Mouse (Mus musculus) left cerebral cortex, postnatal 14 days (tissue): ENCODE measurements around the gene Usp25. TPM values are rescaled to one million over a fixed set of nuclear protein-coding genes. Genes with fewer than 3 reads are reported as not detected.

Experiments
- DNase-seq, 2 experiments: peaks; one replicate each; pipeline ENCODE4 v3.0.0; 2021 to 2022; ENCODE audit warnings: low spot score in 2 of 2, mixed read lengths in 1 of 2
- intact Hi-C: fragments of 180-260 bp; cut with DNase I; formaldehyde crosslinking; loops from one replicate; pipeline ENCODE4 v1.15.1; 2025
- long read RNA-seq, 2 experiments: library from polyadenylated mRNA; stranded (forward); transcript quantifications; one replicate each; pipeline ENCODE4 v2.0.0; 2021
- total RNA-seq, 2 experiments: library from RNA; stranded (reverse); gene quantifications; 2 replicates each; pipeline ENCODE4 v1.2.3; 2021

The Usp25 gene
- total RNA-seq, result 10 to 100 TPM; 24.4 to 34.1 TPM
- long read RNA-seq, experiment 1, full-length matches to known transcripts, result 14 of 25 reads
- long read RNA-seq, experiment 1, partial matches to known transcripts, result 9 of 25 reads
- long read RNA-seq, experiment 1, other reads (novel, unspliced or antisense), result 2 of 25 reads
- long read RNA-seq, experiment 2, full-length matches to known transcripts, result 8 of 26 reads
- long read RNA-seq, experiment 2, partial matches to known transcripts, result 11 of 26 reads
- long read RNA-seq, experiment 2, other reads (novel, unspliced or antisense), result 7 of 26 reads

DNA sequence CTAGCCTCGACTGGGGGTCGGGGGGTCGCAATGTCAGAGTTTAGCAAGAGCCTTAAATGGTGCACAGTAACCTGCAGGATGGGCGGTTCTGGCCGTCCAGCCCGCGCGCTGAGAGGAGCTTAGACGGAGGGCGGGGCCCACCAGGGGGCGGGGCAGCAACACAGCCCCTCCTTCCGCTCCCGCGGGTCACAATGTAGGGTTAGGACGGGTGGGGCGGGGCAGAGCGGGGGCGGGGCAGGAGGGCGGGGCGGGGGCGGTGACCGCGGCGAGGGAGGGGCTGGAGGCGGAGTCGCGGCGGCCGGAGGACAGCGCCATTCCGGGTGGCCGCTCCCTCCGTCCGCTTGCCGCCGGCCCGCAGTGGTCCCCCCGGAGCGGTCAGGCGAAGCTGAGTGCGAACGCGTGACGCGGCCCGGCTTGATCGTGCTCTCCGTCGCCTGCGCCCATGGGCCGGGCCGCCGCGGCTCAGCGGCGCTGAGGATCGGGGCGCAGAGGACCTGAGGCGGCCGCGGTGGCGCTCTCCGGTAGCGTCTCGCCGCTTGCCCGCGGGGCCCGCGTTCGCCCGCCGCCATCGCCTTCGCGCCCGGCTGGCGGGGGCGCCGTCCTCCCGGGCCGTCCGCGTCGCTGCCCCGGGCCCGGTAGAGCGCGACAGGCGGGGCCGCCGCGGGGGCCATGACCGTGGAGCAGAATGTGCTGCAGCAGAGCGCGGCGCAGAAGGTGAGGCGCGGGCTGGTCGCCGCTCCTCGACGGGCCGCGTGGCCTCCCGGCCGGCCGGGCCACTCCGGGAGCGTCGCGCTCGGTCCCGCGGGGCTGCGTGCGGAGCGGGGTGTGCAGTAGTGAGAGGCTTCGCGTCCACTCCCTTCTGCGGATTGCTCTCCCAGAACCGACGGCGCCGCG lies at the start of gene Usp25:
TSS of gene Usp25 (plus strand) at position 280 of the 894 bp plus-strand sequence.
- intact Hi-C loops, result loop anchor here (5.0 to 10.0 kb wide), 2 partner anchors 61 to 109 kb away; no protein-coding TSS in a partner anchor
- DNase-seq, result peak; percentile 61 to 78

DNA sequence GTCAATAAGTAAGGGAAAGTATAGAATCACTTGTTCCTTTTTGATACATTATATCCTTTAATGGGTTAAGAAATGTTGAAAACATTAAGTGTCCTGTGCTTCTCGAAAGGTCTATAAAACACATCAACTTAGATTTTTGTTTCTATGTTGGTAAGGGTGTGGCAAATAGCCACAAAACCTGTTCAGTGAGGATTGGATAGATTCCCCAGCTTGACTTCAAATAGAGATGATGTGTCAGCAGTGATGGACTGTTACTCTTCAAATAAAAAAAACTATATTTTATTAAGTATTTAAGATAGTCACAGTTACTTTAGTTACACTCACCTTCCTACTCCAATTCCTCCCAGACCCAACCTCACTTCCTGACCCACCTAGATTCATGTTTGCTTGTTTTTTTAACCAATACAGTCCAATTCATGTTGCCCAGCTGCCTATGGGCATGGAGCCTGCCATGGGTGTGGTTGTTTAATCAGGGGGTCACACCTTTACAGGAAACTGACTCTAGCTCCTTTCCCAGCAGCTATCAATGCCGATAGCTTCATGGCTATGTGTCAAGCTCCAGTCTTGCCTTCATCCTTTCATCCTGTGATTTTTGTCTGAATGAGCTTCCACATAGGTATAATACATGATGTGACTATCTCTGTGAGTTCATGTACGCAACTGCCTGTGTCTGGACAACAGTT lies 45.8 kb upstream of the Usp25 start:
- DNase-seq, result no peak
- intact Hi-C loops, result no loop called here

DNA sequence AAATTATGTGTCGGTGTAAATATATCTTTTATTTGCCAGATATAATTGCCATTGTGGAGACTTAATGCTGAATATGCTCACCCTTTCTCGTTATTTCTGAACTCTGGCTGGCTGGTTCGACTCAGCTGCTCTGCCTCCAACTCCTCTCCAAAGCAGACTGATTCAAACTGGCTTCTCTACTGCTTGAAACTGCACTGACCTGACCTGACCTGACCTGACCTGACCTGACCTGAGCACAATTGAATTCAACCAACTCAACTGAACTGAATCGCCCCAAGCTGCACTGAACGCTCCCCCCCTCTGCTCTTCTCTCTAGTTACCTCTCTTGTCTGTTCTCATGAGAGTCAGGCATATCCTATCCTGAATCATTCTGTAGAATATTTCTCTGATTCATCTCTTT lies 42.3 kb upstream of the Usp25 start:
- intact Hi-C loops, result no loop called here
- no peak for DNase-seq

DNA sequence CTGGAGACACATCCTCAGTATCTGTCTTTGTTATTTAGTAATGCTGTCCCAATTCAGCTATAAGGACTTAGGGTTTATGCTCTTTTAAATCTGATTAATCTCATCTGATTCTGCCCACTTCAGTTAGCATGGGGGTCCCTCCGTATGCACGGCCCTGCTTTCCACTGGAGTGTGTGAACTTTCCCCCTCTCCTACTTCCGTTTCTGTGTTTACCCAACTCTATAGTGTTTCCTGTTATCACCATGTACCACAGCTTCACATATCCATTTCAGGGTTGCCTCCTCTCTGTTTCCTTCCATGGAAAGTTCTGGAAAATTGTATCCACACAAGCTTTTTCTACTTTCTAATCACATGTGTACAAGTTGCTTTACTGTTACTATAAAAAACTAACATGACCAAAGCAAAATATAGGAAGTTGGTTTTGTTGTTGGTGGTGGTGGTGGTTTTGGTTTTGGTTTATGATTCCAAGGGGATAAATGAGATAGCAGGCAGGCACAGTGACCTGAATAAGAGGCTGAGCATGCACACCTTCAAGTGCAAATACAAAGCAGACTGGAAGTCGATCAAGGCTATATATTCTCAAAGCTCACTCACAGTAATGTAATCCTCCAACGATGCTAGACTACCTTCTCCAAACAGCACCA lies 36.6 kb upstream of the Usp25 start:
- no peak for DNase-seq
- intact Hi-C loops, result no loop called here

DNA sequence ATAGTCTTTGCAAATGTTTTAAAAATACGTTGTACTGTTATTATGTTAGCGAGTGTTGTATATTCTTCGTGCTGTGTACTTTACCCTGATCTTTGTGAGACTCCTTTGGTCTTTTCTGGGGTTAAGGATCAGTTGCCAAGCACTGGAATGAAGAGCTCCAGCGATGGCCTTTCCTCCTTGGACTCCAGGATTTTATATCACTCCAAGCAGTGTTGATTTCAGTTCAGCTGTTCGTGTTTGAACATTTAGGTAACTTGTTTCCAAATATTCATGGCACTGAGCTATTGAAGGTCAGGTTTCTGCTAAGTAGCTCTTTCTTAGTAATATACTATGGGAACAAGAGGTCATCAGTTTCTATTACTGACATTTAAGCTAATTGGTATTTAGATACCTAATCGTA lies 29.8 kb upstream of the Usp25 start:
- intact Hi-C loops, result no loop called here
- no peak for DNase-seq

DNA sequence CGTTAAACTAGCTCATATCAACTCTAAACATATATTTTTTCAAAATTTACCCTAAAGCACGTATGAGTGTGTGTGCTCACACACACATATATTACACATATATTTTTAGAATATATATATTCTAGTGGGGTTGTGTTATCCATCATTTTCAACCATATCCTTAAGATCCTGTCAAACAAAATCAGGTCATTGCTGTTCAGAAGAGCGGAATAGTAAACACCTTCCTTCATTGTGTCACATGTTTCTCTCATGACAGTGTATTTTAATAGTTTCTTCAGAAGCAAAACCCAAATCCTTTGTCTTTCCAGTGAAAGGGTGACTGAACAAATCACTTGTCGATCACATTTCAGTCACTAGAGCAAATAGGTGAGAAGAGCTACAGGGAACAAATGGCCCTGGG lies 25.8 kb upstream of the Usp25 start:
- DNase-seq, result no peak
- intact Hi-C loops, result no loop called here

DNA sequence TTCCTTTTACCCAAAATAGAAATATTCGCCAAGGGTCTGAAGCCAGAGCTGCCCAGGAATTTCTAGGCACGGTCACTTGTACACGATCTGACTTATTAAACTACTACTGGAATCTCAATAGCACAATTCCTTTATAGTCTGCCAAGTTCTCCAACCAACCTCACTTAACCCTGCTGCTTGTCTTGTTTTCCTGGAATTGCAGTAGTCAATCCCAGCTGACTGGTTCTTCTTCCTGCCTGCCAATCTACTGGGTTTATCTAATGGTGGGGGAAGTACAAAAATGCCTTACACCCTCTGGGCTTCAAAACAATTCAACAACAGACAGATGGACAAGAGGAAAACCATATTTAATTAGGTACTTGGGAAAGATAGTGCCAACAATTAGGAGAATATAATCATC lies 9.6 kb upstream of the Usp25 start:
- intact Hi-C loops, result no loop called here
- DNase-seq, result no peak

GRCm38 (mm10) chr16:77009173-77009572 lies 4.3 kb upstream of the Usp25 start:
- DNase-seq, result no peak
- intact Hi-C loops, result no loop called here

DNA sequence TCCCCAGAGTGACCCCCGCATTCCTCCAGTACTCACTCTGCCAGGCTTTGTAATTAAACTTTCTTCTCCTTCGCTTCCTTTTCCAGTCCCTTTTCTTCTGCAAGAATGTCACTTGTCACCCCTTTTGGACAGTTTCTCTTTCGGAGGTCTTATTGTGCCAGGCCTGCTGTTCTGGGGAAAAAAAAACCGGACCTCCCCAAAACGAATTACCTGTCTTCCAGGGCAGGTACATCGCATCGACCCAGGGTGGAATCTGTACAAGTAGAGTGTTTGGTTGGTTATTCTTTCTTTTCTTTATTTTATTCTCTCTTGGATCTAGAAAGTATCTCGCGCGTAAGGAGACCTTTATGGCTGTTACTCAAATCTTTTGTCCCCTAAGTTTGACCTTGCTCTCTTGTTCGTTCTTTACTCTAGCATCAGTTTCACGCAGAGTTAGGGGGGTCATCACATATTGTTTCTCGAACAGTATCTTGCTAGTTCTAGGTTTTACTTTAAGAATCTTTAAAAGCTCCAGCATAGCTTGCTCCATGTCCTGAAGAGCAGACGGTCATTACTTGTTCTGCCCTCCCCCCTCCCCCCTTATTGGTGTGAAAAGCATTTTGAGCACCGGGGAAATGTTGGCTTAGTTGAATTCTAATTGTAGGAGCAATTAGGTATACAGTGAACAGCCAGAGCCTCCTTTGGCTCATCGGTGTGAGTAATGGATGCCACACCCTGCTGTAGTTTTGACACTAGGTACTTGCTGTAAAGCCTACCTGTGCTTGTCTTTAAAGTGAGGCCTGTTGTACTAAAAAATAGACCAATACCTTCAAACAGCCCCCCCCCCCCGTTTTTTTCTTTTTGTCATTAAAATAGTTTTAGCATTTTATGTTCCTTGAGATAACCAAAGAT lies 1.1 kb downstream of the Usp25 start:
- no peak for DNase-seq
- intact Hi-C loops, result loop anchor here (5.0 to 10.0 kb wide), 2 partner anchors 62 to 110 kb away; no protein-coding TSS in a partner anchor

DNA sequence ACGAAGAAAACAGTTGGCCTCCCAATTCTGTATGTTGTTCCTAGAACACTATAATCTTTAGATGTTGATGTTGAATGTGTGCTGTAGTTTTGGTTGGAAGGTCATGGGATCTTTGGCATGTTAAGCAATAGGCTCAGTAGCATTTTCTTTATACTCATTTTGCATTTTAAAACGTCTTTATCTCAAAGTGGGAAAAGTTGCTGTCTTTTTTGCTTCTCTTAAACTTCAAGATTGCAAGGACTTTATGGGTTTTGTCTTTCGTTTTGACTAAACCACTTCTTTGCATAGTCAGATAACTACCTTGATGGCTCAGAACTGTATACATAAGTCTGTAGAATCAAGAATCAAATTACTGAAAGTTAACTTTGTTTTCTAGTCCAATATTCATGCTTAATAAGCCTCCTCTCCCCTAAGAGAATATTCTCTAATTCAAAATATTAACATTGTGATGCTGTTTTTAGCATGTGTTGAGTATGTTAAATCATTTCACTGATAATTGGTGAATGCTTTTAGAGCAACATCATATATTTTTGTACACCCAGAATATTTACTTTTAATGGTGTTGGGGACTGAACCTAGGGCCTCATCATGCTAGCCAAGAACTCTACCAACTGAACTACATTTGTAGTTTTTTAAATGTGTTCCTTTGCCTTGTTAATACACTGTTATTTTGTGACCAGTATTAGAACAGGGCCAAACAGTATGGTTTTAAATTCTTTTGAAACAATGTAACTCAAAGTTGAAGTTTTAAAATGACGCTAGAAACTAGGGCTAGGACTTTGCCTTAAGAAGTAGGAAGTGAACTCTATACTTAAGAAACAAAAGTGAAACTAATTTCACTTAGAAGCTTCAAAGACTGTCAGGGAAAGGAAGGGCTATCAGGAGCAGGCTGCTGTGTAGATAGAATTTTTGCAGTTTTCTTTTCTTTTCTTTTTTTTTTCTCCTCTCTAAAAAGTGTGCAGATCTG lies 2.2 kb downstream of the Usp25 start:
- intact Hi-C loops, result loop anchor here (10.0 kb wide), 1 partner anchor 111 kb away; no protein-coding TSS in a partner anchor
- no peak for DNase-seq

DNA sequence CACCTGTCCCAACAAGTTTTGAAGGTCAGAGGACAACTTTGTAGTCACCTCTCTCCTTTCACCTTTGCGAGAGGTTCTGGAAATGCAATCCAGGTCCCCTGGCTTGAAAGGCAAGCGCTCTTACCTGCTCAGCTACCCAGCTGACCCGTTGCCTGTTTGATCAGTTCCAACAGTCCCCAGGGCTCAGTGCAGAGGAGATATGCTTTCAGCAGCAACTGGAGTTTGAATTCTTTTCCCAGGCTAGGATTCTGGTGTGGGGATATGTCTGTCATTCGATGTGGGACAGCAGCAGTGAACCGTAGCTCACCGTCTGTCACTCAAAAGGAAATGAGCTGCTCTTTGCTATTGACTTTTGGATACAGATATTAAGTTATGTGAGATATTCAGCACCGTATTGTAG lies 4.4 kb downstream of the Usp25 start:
- intact Hi-C loops, result loop anchor here (10.0 kb wide), 1 partner anchor 113 kb away; no protein-coding TSS in a partner anchor
- no peak for DNase-seq

GRCm38 (mm10) chr16:77020190-77020589 lies 6.7 kb downstream of the Usp25 start:
- DNase-seq, result no peak
- intact Hi-C loops, result no loop called here

DNA sequence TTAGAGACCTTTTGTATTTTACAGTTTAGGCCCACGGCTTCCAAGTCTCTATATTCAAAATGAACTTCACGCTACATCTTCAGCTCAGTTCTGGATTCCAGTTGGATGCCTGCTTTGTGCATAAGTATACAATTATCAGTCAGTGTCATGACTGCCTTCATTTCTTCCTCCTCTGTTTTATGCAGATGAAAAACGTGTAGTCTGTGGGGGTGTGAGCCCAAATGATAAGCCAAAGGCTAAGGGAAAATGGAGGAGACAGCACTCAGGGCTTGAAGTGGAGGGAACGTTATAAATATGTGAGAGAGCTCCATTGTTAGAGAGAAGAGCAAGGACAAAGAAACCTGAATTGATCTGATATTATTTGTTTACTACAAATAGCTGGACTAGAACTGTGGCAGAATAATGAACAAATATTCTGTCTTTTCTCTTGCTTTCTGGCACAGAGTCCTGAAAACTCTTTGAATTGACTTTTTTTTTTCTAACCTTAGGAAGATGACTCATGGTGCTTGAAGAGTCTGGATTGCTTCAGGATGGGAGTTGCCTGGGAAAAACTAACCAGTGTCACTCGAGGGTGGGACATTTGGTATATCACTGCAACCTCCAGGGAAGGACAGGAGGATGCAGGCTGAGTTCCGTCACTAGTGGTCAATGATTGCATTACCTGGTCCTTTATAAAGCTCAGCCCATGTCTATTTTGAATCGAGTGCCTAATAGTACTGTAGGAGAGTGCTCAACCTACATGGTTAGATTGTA lies 10.3 kb downstream of the Usp25 start:
- DNase-seq, result no peak
- intact Hi-C loops, result no loop called here

- intact Hi-C loops, result no loop called here
- DNase-seq, result no peak
Observed at GRCm38 (mm10) chr16:77026099-77026498, 12.6 kb downstream of the Usp25 start.

- intact Hi-C loops, result no loop called here
- no peak for DNase-seq
Observed at GRCm38 (mm10) chr16:77026933-77027332, 13.4 kb downstream of the Usp25 start.

DNA sequence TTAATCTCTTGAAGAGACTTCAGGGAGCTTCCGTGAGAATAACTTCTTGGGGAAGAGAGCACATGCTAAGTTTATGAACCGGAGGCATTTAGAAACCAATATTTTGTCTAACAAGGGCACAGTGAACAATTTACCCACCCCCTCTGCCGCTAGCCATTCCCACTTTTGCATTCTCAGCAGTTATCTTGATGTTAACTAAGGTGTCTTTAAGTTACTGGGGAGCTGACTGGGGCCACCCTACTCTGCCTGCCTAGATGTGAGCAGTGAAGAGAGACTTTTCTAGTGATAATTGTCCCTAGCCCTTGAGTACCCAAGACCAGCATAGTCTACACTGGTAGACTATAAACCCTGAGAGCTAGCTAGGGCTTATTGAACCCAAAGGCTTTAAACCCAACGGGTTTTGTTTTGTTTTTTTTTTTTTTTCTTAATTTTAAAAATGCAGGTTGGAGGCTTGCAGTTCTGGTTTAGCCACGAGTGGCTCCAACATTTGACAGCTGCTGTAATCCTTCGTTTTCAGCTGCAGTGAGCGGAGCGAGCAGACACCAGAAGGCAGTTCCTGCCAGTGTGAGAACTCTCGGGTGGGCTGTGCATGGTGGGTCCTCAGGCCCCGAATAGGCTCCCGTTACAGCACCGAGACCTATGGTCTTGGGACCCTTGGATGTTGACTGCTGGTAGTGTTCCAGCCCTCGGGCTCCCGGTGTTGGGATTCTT lies 14.6 kb downstream of the Usp25 start:
- intact Hi-C loops, result no loop called here

More for the DNA sequence above, 14.6 kb downstream of the Usp25 start:
- no peak for DNase-seq
